Mouse (Mus musculus) monocyte, adult 2 months (primary cell): ENCODE measurements at regions not wholly inside any gene's neighbourhood (a gene's known extent, or its start where the extent isn't known, plus 50 kb on each side); places are given as distances from the start of the nearest gene placed in this dataset.

ENCODE experiments used
- DNase-seq, 2 experiments: peaks; one replicate each; pipeline ENCODE4 v3.0.0; 2022; ENCODE audit warnings: low spot score in 2 of 2, low read depth in 1 of 2

DNA sequence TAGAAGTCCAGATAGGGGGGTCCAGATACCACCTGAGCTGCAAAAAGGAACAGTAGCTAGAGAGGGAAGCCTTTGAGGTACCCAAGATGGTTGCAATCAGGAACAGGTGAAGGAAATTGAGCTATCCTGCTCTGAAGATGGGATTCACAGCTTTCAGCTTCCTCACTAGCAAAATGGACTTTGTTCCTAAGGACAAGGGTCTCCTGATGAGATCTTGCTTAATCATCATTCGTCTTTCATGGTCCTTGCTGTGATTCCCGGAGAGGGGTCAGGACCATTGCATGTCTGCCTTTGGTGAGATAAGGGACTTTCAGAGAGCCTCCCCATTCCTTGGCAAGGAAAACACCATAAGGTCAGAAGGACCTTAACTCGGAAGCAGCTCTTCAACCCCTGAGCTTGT is 549.4 kb upstream of the Mgmt start:
- DNase-seq = no peak

DNA sequence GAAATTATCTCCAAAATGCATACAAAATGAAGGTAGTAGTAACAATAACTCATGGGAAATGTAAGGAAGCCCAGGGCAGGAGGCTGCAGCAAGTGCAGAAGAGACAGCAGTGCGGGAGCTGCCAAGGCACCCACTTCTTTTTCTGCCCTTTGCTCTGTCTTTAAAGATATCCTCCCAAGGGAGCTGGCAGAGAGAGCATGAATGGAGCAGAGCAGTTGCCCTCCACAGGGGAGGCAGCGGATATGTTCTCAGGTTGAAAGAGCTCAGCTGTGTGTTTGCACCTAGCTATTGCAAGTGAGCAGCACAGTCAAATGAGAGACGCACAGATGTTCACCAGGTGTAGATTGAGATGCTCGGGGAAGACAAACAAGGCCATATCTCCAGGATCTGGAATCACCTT is 547.9 kb upstream of the Mgmt start:
- no peak for DNase-seq

- no peak for DNase-seq
These were observed 546.1 kb upstream of the Mgmt start for GRCm38 (mm10) chr7:136348309-136348708.

GRCm38 (mm10) chr7:136349651-136350050 is 544.8 kb upstream of the Mgmt start:
- DNase-seq = no peak

DNA sequence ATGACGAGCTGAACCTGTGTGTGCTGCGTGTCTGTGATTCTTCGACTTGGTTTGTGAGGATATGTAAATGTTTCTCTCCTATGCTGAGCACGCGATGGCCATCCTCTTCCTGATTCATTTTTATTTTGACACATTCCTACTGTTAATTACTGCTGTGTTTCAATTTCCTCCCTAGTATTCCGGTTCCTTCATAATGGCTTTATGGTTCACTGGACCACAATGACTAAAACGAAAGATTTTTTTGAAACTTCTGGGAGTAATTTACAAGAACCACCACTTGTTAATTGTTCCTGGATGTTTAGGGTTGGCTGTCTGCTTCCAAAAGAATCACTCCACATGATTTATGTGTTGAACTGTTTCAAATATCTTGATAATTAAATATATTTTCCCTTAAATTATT is 537.4 kb upstream of the Mgmt start:
- DNase-seq = no peak

DNA sequence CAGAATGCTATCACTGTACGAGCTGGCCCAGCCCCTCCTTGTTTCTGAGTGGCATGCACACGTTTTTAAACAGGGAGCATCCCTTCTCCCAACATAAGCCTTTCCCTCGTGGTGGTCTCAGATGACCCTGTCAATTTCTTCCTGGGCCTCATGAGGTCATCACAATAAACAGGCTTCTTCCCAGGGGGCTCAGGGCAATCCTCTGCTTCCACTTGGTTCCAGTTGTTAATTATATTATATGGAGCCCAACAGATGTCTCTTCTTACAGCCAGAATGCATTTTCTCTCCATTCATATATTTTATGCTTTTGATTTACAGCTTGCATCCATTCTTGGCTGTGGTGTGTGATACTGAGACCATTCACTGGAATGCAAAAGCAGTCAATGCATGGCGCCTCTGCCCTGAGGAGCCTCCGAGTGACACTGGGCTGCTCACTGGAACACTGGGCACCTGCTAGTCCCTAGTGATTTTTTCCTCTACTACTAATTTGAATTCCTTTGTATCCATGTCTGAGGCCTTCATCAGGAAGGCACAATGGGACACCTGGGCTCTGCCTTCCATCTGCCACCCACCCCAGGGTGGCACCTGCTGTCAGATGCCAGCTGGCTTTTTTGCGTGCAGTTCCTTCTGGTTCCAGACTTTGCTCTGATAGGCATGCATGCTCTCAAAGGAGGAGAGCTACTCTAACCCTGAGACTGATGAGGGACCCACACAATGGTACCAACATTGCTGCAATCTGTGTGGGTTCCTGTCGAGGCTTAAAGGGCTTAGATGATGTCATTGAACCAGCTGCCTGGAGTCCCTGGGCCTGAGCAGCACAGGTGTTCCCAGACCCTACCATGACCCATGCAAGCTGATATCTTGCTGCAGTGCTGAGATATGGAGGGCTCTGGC is 528.8 kb upstream of the Mgmt start:
- DNase-seq = no peak

DNA sequence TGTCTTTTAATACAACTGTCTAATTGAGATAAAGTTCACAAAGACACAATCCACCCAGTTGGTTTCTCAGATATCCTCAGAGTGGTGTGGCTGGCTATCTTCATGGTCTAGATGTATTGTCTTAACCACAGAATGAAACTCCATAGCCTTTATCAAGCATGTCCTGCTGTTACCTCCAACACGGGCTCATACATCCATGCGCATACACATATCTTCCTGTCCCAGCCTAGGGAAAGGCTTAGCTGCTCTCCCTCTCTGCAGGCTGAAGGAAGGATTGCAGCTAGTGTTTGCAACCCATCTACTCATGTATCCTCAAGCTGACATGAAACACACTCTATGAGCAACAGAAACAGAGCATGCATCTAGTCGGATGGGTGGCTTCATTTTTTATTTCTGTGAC is 517.2 kb upstream of the Mgmt start:
- DNase-seq = no peak

DNA sequence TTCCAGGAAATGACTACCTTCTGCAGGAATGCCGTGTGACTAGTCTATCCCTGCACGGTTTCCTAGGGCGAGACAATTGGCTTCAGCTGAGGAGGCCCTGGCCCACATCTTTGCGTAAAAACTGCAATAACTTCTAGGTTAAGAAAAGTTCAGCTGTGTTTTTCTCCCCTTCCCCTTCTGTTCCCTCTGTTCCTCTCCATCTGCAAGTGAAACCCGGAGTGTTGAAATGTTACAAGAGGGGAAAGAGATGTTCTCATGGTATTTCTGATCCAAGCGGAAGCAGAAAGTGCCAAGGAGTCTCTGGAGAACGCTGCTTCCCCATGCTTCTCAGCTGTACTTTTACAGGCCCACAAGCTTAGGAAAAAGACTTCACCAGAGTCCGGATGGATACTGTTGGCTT is 516.7 kb upstream of the Mgmt start:
- no peak for DNase-seq

GRCm38 (mm10) chr7:136378321-136378720 is 516.1 kb upstream of the Mgmt start:
- no peak for DNase-seq

- DNase-seq = no peak
These were observed 515.1 kb upstream of the Mgmt start for GRCm38 (mm10) chr7:136379319-136379718.

GRCm38 (mm10) chr7:136379741-136380140 is 514.7 kb upstream of the Mgmt start:
- DNase-seq = no peak

DNA sequence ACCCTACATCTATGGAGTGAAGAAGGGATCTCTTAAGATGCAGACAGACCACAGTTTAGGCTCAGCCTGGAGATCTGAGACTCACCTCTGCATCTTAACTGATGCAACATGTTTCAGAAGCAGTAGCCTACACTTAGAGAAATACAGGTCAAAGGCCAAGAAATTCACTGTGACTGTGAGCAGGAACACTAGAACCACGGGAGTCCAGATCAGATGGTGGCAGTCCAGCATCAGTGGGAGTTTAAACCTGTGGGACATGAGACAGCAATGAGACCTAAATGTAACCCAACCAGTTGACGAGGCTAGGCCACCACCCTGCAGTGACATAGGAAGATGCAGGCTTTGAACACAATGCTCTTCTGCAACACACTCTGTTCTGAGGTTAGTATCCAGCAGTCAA is 511.1 kb upstream of the Mgmt start:
- DNase-seq = no peak

DNA sequence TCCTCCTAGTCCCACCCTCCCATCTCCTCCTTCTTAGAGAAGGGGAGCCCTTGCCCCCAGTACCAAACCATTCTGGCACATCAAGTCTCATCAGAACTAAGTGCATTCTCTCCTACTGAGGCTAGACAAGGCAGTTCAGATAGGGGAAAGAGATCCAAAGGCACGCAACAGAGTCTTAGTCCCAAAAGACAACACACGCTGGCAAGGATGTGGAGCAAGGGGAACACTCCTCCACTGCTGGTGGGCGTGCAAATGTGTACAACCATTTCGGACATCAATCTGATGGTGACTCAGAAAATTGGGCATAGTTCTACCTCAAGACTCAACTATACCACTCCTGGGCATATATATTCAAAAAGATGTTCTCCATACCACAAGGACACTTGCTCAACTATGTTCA is 506.7 kb upstream of the Mgmt start:
- DNase-seq = no peak

DNA sequence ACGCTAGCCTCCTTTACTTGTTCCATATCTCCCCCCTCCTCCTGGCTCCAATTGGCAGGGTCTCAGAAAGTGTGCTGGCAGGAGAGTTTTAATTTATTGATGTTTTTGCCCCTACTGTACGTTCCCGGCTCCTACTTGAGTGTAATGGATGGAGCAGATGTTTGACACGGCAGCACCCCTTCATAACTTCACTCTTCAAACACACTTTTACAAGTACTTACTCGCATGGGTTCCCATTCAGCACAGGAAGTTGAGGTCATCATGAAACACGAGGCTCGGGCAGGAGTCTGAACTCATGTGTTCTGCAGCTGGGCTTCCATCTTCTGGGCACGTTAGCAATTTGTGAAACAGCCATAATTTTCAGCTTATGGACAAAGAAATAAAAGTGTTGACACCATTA is 504.3 kb upstream of the Mgmt start:
- no peak for DNase-seq

GRCm38 (mm10) chr7:136393454-136393853 is 501.0 kb upstream of the Mgmt start:
- no peak for DNase-seq

GRCm38 (mm10) chr7:136395838-136396237 is 498.6 kb upstream of the Mgmt start:
- no peak for DNase-seq

- DNase-seq = no peak
These were observed 497.3 kb upstream of the Mgmt start for GRCm38 (mm10) chr7:136397101-136397500.

GRCm38 (mm10) chr7:136402688-136403597 is 491.5 kb upstream of the Mgmt start:
- no peak for DNase-seq

GRCm38 (mm10) chr7:136405391-136405790 is 489.0 kb upstream of the Mgmt start:
- no peak for DNase-seq

DNA sequence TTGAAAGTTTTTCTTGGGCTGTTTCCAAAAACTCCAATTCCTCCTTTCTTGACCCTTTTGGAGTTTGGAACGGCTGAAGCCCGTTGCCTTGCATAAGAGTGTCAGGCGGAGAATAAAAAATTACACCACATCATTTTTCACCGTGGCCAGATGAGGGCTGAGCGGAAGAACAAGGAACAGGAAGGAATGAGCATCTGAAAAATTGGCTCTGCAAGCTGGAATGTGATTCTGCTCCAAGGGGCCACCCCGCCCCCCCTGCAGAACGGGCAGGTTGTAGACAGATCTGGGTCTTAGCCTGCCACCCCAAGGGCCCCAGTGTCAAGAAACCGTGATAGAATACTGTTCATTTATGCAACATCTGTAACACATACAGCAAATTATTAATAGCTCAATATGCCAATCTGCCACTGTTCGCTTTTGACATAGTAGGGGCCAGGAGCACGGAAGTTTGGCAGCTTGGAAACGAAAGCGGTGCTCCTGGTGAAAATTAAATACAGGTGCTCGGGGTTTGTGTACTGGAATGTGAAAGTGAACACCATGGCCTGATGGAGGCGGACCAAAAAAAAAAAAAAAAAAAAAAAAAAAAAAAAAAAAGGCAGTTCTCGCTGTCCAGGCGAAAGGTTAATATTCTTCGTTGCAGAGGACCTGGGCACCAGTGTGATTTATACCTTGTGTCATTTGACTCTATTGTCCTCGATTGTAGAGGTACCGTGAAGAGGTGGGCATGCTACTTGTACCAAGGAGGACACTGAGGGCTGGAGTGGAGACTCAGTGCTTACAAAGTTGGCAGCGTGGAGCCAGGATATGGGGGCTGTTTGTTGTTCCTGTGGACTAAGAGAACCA is 487.9 kb upstream of the Mgmt start:
- no peak for DNase-seq

DNA sequence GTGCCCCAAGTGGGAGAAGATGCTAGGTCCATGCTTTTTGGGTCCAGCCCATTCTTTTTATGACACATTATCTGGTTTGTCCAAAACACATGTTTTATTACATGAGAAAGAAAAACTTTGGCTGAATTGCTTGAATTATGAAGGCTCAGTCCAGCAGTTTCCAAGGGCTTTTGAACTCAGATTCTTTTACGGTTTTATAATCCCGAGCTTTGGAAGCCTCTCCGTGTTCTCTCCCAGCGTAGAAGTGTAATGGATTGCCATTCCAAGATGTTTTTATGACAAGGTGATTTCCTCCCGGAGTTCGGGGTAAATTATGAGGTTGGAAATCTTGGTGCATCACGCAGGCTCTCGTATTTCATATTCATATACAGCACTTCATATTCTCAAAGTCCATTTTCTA is 479.6 kb upstream of the Mgmt start:
- DNase-seq = no peak
